In the genomic region with DNA sequence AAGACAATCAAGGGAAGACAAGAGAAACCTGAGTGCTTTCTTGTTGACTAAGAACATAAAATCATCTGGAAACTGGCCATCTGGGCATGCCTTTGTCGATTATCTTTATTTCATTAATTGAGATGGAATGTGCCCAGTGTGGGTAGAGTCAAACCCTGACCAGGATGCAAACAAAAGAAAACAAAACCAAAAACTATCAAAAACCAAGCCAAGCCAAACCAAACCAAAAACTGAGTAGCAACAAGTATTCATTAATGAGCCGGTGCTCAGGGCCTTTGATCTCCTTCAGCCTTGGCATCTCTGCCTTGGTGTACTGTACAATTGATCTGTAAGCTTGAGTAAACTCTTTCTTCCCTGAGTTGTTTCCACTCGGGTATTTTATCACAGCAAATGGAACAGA, we compare ENCODE assay signal across 27 mouse cellular contexts.
"Had no signal": no experiment of that assay in that cellular context is flagged by ENCODE, and none has a peak within 500 bp of the region (broad histone marks: within the 10 kb centered on the region; RNA-seq: fewer than 3 reads in every experiment).

No protein-coding gene starts in this region.

- H3K36me3 ChIP-seq: embryonic facial prominence, embryonic 10.5 days; embryonic facial prominence, embryonic 12.5 days; embryonic facial prominence, embryonic 13.5 days; embryonic facial prominence, embryonic 15.5 days; forebrain, embryonic 10.5 days; forebrain, embryonic 12.5 days; forebrain, embryonic 15.5 days had no signal

- H3K4me1 ChIP-seq: embryonic facial prominence, embryonic 10.5 days; embryonic facial prominence, embryonic 12.5 days; embryonic facial prominence, embryonic 13.5 days; embryonic facial prominence, embryonic 15.5 days; forebrain, embryonic 10.5 days; forebrain, embryonic 12.5 days; forebrain, embryonic 15.5 days had no signal

- H3K27ac ChIP-seq: embryonic facial prominence, embryonic 10.5 days; embryonic facial prominence, embryonic 12.5 days; embryonic facial prominence, embryonic 13.5 days; embryonic facial prominence, embryonic 15.5 days; forebrain, embryonic 10.5 days; forebrain, embryonic 12.5 days; forebrain, embryonic 13.5 days; forebrain, embryonic 15.5 days; gastrocnemius, adult 2 months; heart, adult 2 months had no signal

- H3K9ac ChIP-seq: embryonic facial prominence, embryonic 12.5 days; embryonic facial prominence, embryonic 13.5 days; embryonic facial prominence, embryonic 15.5 days; forebrain, embryonic 12.5 days; forebrain, embryonic 13.5 days; forebrain, embryonic 15.5 days; forebrain, postnatal 0 days had no signal

- H3K27me3 ChIP-seq: embryonic facial prominence, embryonic 12.5 days; embryonic facial prominence, embryonic 13.5 days; embryonic facial prominence, embryonic 15.5 days; forebrain, embryonic 12.5 days; forebrain, embryonic 13.5 days; forebrain, embryonic 15.5 days had no signal

- DNase-seq: cerebellum, adult 9-10 months; cerebellum, adult 9-11 months; cerebellum, postnatal 10 days; cerebellum, postnatal 14 days; cerebellum, postnatal 25 days; cerebellum, postnatal 36 days; embryo, embryonic 11 days; forebrain, postnatal 0 days; gastrocnemius, adult 2 months; gastrocnemius, postnatal 10 days; gastrocnemius, postnatal 14 days; gastrocnemius, postnatal 25 days; gastrocnemius, postnatal 36 days; heart, adult 11 months; heart, adult 18-20 months; heart, adult 2 months had no signal

- H3K9me3 ChIP-seq: embryonic facial prominence, embryonic 10.5 days; embryonic facial prominence, embryonic 12.5 days; embryonic facial prominence, embryonic 13.5 days; embryonic facial prominence, embryonic 15.5 days; forebrain, embryonic 10.5 days; forebrain, embryonic 12.5 days; forebrain, embryonic 13.5 days; forebrain, embryonic 15.5 days had no signal

- ATAC-seq: forebrain, embryonic 13.5 days; forebrain, embryonic 14.5 days; forebrain, embryonic 15.5 days; forebrain, embryonic 16.5 days; forebrain, postnatal 0 days had no signal

- H3K4me3 ChIP-seq: embryonic facial prominence, embryonic 10.5 days; embryonic facial prominence, embryonic 12.5 days; embryonic facial prominence, embryonic 13.5 days; embryonic facial prominence, embryonic 15.5 days; erythroblast, embryonic 14.5 days; forebrain, embryonic 10.5 days; forebrain, embryonic 12.5 days; forebrain, embryonic 13.5 days; forebrain, embryonic 15.5 days; gastrocnemius, adult 2 months; heart, adult 2 months had no signal

- H3K4me2 ChIP-seq: embryonic facial prominence, embryonic 12.5 days; embryonic facial prominence, embryonic 13.5 days; embryonic facial prominence, embryonic 15.5 days; forebrain, embryonic 12.5 days; forebrain, embryonic 13.5 days; forebrain, embryonic 15.5 days had no signal
